Mouse (Mus musculus): Measurements from ENCODE around the gene Psmd3. TPM values are rescaled to one million over a fixed set of nuclear protein-coding genes. Genes with fewer than 3 reads are reported as not detected.
"Not testable (repeated sequence)": the region's sequence is repeated elsewhere in the genome, so short reads cannot be mapped to it uniquely, and the experiment has no call there.

The Psmd3 gene
- polyA plus RNA-seq, 1 experiment: 128 TPM

- peaks cover 48% of the 10 kb centered on the region for H3K27me3 ChIP-seq (replicated peaks)
- H3K9me3 ChIP-seq: no peaks in the 10 kb centered on the region
- TF ChIP-seq FLI1 (IDR thresholded peaks at IDR 0.05; ENCODE audit: low read length): no peak
- TF ChIP-seq GATA1 (IDR thresholded peaks at IDR 0.05; ENCODE audit: borderline replicate concordance, low read length): no peak
- peaks cover 67% of the 10 kb centered on the region for H3K4me1 ChIP-seq
- H3K36me3 ChIP-seq (replicated peaks; ENCODE audit: low read length): no peaks in the 10 kb centered on the region
- no peak overlapping the region for H3K4me3 ChIP-seq (replicated peaks)
Observed at GRCm38 (mm10) chr11:98668984-98669383, 13.4 kb upstream of the Psmd3 start.

- Histone ChIP-seq H3K4me1 (peaks cover 77% of the 10 kb centered on the region), H3K27me3 (replicated peaks) (peaks cover 38% of the 10 kb centered on the region), H3K4me3 (replicated peaks) (peak overlapping the region; percentile 33), H3K9me3 (no peaks in the 10 kb centered on the region), H3K36me3 (replicated peaks; ENCODE audit: low read length) (no peaks in the 10 kb centered on the region)
- no peak for TF ChIP-seq GATA1 (IDR thresholded peaks at IDR 0.05; ENCODE audit: borderline replicate concordance, low read length)
- TF ChIP-seq FLI1 (IDR thresholded peaks at IDR 0.05; ENCODE audit: low read length): no peak
Observed at GRCm38 (mm10) chr11:98671284-98671815, 11.0 kb upstream of the Psmd3 start.

GRCm38 (mm10) chr11:98671857-98672256 is 10.5 kb upstream of the Psmd3 start:
- no peaks in the 10 kb centered on the region for H3K36me3 ChIP-seq (replicated peaks; ENCODE audit: low read length)
- H3K27me3 ChIP-seq (replicated peaks): peaks cover 32% of the 10 kb centered on the region
- H3K9me3 ChIP-seq: no peaks in the 10 kb centered on the region
- H3K4me1 ChIP-seq: peaks cover 81% of the 10 kb centered on the region
- TF ChIP-seq FLI1 (IDR thresholded peaks at IDR 0.05; ENCODE audit: low read length): no peak
- no peak for TF ChIP-seq GATA1 (IDR thresholded peaks at IDR 0.05; ENCODE audit: borderline replicate concordance, low read length)
- peak overlapping the region; percentile 78 for H3K4me3 ChIP-seq (replicated peaks)

DNA sequence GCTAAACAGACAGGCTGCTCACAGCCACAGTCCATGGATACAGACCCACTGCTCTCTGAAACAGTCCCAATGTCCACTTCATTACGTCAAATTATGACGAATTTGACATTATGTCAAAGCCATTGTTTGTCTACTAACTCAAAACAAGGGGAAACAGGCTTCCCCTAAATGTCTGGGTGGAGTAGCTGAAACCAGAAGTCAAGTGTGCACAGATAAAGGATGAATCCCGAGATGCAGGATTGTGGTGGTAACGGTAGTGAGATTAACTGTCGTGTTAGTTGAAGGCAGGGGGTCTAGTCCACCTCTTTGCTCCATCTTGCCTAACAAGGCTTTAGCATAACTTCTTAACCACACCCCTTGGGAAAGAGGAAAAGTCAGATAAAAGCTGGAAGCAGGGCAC is 9.9 kb upstream of the Psmd3 start:
- TF ChIP-seq FLI1 (IDR thresholded peaks at IDR 0.05; ENCODE audit: low read length) (no peak), GATA1 (IDR thresholded peaks at IDR 0.05; ENCODE audit: borderline replicate concordance, low read length) (no peak)
- Histone ChIP-seq H3K4me3 (replicated peaks) (peak overlapping the region; percentile 78), H3K4me1 (peaks cover 79% of the 10 kb centered on the region), H3K9me3 (no peaks in the 10 kb centered on the region), H3K27me3 (replicated peaks) (peaks cover 26% of the 10 kb centered on the region), H3K36me3 (replicated peaks; ENCODE audit: low read length) (no peaks in the 10 kb centered on the region)

GRCm38 (mm10) chr11:98673136-98673535 is 9.2 kb upstream of the Psmd3 start:
- Histone ChIP-seq H3K4me3 (replicated peaks) (peak overlapping the region; percentile 44), H3K4me1 (peaks cover 72% of the 10 kb centered on the region), H3K27me3 (replicated peaks) (peaks cover 23% of the 10 kb centered on the region)
- H3K36me3 ChIP-seq (replicated peaks; ENCODE audit: low read length); H3K9me3 ChIP-seq: not testable (repeated sequence)

DNA sequence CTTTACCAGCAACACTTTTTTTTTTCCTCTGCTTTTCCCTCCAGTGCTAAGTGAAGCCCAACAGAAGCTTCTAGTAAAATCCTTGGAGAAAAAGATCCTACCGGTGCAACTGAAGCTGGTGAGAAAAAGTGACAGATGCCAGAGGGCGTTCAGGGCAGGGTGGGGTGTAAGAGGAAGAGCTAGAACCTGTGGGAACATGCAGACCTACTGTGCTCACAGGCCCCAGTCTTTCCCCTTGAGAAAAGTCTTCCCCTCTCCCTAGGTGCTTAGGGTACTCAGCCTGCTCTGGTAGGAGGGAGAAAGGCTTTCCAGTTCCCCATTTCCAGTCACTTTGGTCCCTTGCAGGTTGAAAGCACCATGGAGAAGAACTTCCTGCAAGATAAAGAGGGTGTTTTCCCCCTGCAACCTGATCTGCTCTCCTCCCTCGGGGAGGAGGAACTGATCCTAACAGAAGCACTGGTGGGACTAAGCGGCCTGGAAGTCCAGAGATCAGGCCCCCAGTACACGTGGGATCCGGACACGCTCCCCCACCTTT is 6.5 kb upstream of the Psmd3 start:
- TF ChIP-seq GATA1 (IDR thresholded peaks at IDR 0.05; ENCODE audit: borderline replicate concordance, low read length): no peak
- TF ChIP-seq FLI1 (IDR thresholded peaks at IDR 0.05; ENCODE audit: low read length): no peak
- no peaks in the 10 kb centered on the region for H3K9me3 ChIP-seq
- H3K4me1 ChIP-seq: peaks cover 57% of the 10 kb centered on the region
- H3K36me3 ChIP-seq (replicated peaks; ENCODE audit: low read length): no peaks in the 10 kb centered on the region
- H3K4me3 ChIP-seq (replicated peaks): no peak overlapping the region
- peaks cover 7% of the 10 kb centered on the region for H3K27me3 ChIP-seq (replicated peaks)

- Histone ChIP-seq H3K4me1 (peaks cover 53% of the 10 kb centered on the region), H3K9me3 (no peaks in the 10 kb centered on the region), H3K4me3 (replicated peaks) (peak overlapping the region; percentile 66), H3K36me3 (replicated peaks; ENCODE audit: low read length) (peaks cover 10% of the 10 kb centered on the region), H3K27me3 (replicated peaks) (peaks cover 3% of the 10 kb centered on the region)
- TF ChIP-seq FLI1 (IDR thresholded peaks at IDR 0.05; ENCODE audit: low read length) (no peak), GATA1 (IDR thresholded peaks at IDR 0.05; ENCODE audit: borderline replicate concordance, low read length) (no peak)
Observed at GRCm38 (mm10) chr11:98680023-98680422, 2.3 kb upstream of the Psmd3 start.

- H3K4me3 ChIP-seq (replicated peaks); H3K9me3 ChIP-seq; H3K27me3 ChIP-seq (replicated peaks): not testable (repeated sequence)
- Histone ChIP-seq H3K4me1 (peaks cover 52% of the 10 kb centered on the region), H3K36me3 (replicated peaks; ENCODE audit: low read length) (peaks cover 15% of the 10 kb centered on the region)
Observed at GRCm38 (mm10) chr11:98680595-98680994, 1.8 kb upstream of the Psmd3 start.

GRCm38 (mm10) chr11:98681186-98681585 is 1.2 kb upstream of the Psmd3 start:
- H3K36me3 ChIP-seq (replicated peaks; ENCODE audit: low read length): peaks cover 21% of the 10 kb centered on the region
- no peaks in the 10 kb centered on the region for H3K9me3 ChIP-seq
- H3K4me1 ChIP-seq: peaks cover 50% of the 10 kb centered on the region
- H3K4me3 ChIP-seq (replicated peaks): no peak overlapping the region
- TF ChIP-seq GATA1 (IDR thresholded peaks at IDR 0.05; ENCODE audit: borderline replicate concordance, low read length) (no peak), FLI1 (IDR thresholded peaks at IDR 0.05; ENCODE audit: low read length) (no peak)
- peaks cover 3% of the 10 kb centered on the region for H3K27me3 ChIP-seq (replicated peaks)

GRCm38 (mm10) chr11:98682811-98683210 is 457 bp downstream of the Psmd3 start:
- H3K36me3 ChIP-seq (replicated peaks; ENCODE audit: low read length): peaks cover 37% of the 10 kb centered on the region
- H3K4me1 ChIP-seq: peaks cover 45% of the 10 kb centered on the region
- TF ChIP-seq FLI1 (IDR thresholded peaks at IDR 0.05; ENCODE audit: low read length): no peak
- no peak for TF ChIP-seq GATA1 (IDR thresholded peaks at IDR 0.05; ENCODE audit: borderline replicate concordance, low read length)
- no peaks in the 10 kb centered on the region for H3K27me3 ChIP-seq (replicated peaks)
- H3K9me3 ChIP-seq: no peaks in the 10 kb centered on the region
- peak overlapping the region; percentile 100 for H3K4me3 ChIP-seq (replicated peaks)

- Histone ChIP-seq H3K27me3 (replicated peaks) (no peaks in the 10 kb centered on the region), H3K36me3 (replicated peaks; ENCODE audit: low read length) (peaks cover 61% of the 10 kb centered on the region), H3K4me3 (replicated peaks) (no peak overlapping the region), H3K9me3 (no peaks in the 10 kb centered on the region), H3K4me1 (peaks cover 36% of the 10 kb centered on the region)
- TF ChIP-seq FLI1 (IDR thresholded peaks at IDR 0.05; ENCODE audit: low read length) (no peak), GATA1 (IDR thresholded peaks at IDR 0.05; ENCODE audit: borderline replicate concordance, low read length) (no peak)
Observed at GRCm38 (mm10) chr11:98685642-98686041, 3.3 kb downstream of the Psmd3 start.
